13 mouse cellular contexts compared by ENCODE assay signal in genomic region chr8:87875852-87876251, GRCm38 (mm10).
A peak's percentile ranks its signal among the peaks of the same experiment; 100 is the strongest.
DNase-seq lines count a peak whose midpoint lies in the region; ATAC-seq and TF ChIP-seq lines count a peak whose summit lies in the region.
"Had no signal": no experiment of that assay in that cellular context is flagged by ENCODE, and none has a peak within 500 bp of the region (broad histone marks: within the 10 kb centered on the region; RNA-seq: fewer than 3 reads in every experiment).

No protein-coding gene starts in this region.

- H3K4me3 ChIP-seq in hindbrain, embryonic 10.5 days = no peak overlapping the region
- no peak overlapping the region for H3K4me3 ChIP-seq in hindbrain, embryonic 14.5 days (replicated peaks; ENCODE audit: low read length)
- H3K4me3 ChIP-seq in midbrain, embryonic 10.5 days = no peak overlapping the region
- H3K4me3 ChIP-seq in midbrain, embryonic 11.5 days (ENCODE audit: low read depth, low read length) = no peak overlapping the region
- H3K4me3 ChIP-seq in forebrain, embryonic 15.5 days = no peak overlapping the region
- H3K4me3 ChIP-seq in midbrain, postnatal 0 days (ENCODE audit: low read depth, low read length) = no peak overlapping the region
- no peak overlapping the region for H3K4me3 ChIP-seq in heart, embryonic 10.5 days
- H3K4me3 ChIP-seq: lung, embryonic 15.5 days; megakaryocyte, embryonic 14.5 days; stomach, embryonic 15.5 days had no signal

- peak; percentile 31; the same call in 1 of the 2 replicates for TF ChIP-seq CTCF in midbrain, postnatal 0 days (IDR thresholded peaks at IDR 0.05)

- no peaks in the 10 kb centered on the region for H3K27me3 ChIP-seq in hindbrain, embryonic 10.5 days (ENCODE audit: insufficient read depth, poor library complexity, severe bottlenecking)
- no peaks in the 10 kb centered on the region for H3K27me3 ChIP-seq in hindbrain, embryonic 14.5 days (ENCODE audit: control insufficient read depth, insufficient read depth, low read length)
- H3K27me3 ChIP-seq in midbrain, embryonic 10.5 days (ENCODE audit: low read depth, poor library complexity, severe bottlenecking) = no peaks in the 10 kb centered on the region
- H3K27me3 ChIP-seq in midbrain, embryonic 11.5 days (ENCODE audit: control insufficient read depth, insufficient read depth, low read length) = no peaks in the 10 kb centered on the region
- no peaks in the 10 kb centered on the region for H3K27me3 ChIP-seq in forebrain, embryonic 15.5 days
- no peaks in the 10 kb centered on the region for H3K27me3 ChIP-seq in midbrain, postnatal 0 days (ENCODE audit: insufficient read depth, low read length)
- H3K27me3 ChIP-seq in heart, embryonic 10.5 days (ENCODE audit: insufficient read depth, poor library complexity, severe bottlenecking) = no peaks in the 10 kb centered on the region; the same call in 1 of the 2 replicates
- H3K27me3 ChIP-seq: lung, embryonic 15.5 days; stomach, embryonic 15.5 days had no signal

- no peaks in the 10 kb centered on the region for H3K9me3 ChIP-seq in hindbrain, embryonic 10.5 days
- no peaks in the 10 kb centered on the region for H3K9me3 ChIP-seq in hindbrain, embryonic 14.5 days (ENCODE audit: control insufficient read depth, low read length)
- H3K9me3 ChIP-seq in midbrain, embryonic 10.5 days (replicated peaks) = no peaks in the 10 kb centered on the region
- H3K9me3 ChIP-seq in midbrain, embryonic 11.5 days (ENCODE audit: control insufficient read depth, low read length) = no peaks in the 10 kb centered on the region
- H3K9me3 ChIP-seq in forebrain, embryonic 15.5 days = no peaks in the 10 kb centered on the region
- H3K9me3 ChIP-seq in midbrain, postnatal 0 days (ENCODE audit: low read length) = no peaks in the 10 kb centered on the region
- no peaks in the 10 kb centered on the region for H3K9me3 ChIP-seq in heart, embryonic 10.5 days
- H3K9me3 ChIP-seq: lung, embryonic 15.5 days; megakaryocyte, embryonic 14.5 days; stomach, embryonic 15.5 days had no signal

- peaks cover 84% of the 10 kb centered on the region for H3K4me1 ChIP-seq in hindbrain, embryonic 10.5 days (replicated peaks)
- H3K4me1 ChIP-seq in hindbrain, embryonic 14.5 days (replicated peaks; ENCODE audit: control insufficient read depth, insufficient read depth, low read length) = peaks cover 44% of the 10 kb centered on the region
- H3K4me1 ChIP-seq in midbrain, embryonic 10.5 days = peaks cover 75% of the 10 kb centered on the region
- H3K4me1 ChIP-seq in midbrain, embryonic 11.5 days (ENCODE audit: control insufficient read depth, insufficient read depth, low read length) = peaks cover 32% of the 10 kb centered on the region
- H3K4me1 ChIP-seq in forebrain, embryonic 15.5 days = peaks cover 50% of the 10 kb centered on the region
- peaks cover 8% of the 10 kb centered on the region; the same call in 1 of the 2 replicates for H3K4me1 ChIP-seq in midbrain, postnatal 0 days (ENCODE audit: insufficient read depth, low read length)
- peaks cover 25% of the 10 kb centered on the region for H3K4me1 ChIP-seq in heart, embryonic 10.5 days
- H3K4me1 ChIP-seq: megakaryocyte, embryonic 14.5 days had no signal

- no peak for DNase-seq in hindbrain, embryonic 10.5 days (ENCODE audit: low spot score)
- DNase-seq in hindbrain, embryonic 14.5 days (ENCODE audit: low spot score) = no peak
- DNase-seq in midbrain, embryonic 10.5 days (ENCODE audit: low spot score) = no peak
- DNase-seq in midbrain, embryonic 11.5 days (ENCODE audit: low spot score, missing footprints) = no peak
- no peak for DNase-seq in midbrain, postnatal 0 days (ENCODE audit: low spot score)
- DNase-seq in heart, embryonic 10.5 days (ENCODE audit: low spot score) = no peak
- DNase-seq: retina, postnatal 1 day; thymus, postnatal 14 days had no signal

- no peak overlapping the region for H3K9ac ChIP-seq in hindbrain, embryonic 14.5 days
- no peak overlapping the region for H3K9ac ChIP-seq in midbrain, embryonic 11.5 days (ENCODE audit: low read length)
- no peak overlapping the region for H3K9ac ChIP-seq in forebrain, embryonic 15.5 days (replicated peaks)
- no peak overlapping the region for H3K9ac ChIP-seq in midbrain, postnatal 0 days (replicated peaks; ENCODE audit: low read length, poor library complexity, severe bottlenecking)
- H3K9ac ChIP-seq: lung, embryonic 15.5 days; stomach, embryonic 15.5 days had no signal

- H3K4me2 ChIP-seq in hindbrain, embryonic 14.5 days (replicated peaks) = no peak overlapping the region
- H3K4me2 ChIP-seq in midbrain, embryonic 11.5 days = no peak overlapping the region
- no peak overlapping the region for H3K4me2 ChIP-seq in forebrain, embryonic 15.5 days (replicated peaks)
- no peak overlapping the region for H3K4me2 ChIP-seq in midbrain, postnatal 0 days (ENCODE audit: low read depth, low read length, poor library complexity, severe bottlenecking)
- H3K4me2 ChIP-seq: lung, embryonic 15.5 days; stomach, embryonic 15.5 days had no signal

- no peak for ATAC-seq in hindbrain, embryonic 14.5 days (ENCODE audit: low FRiP score)
- ATAC-seq in midbrain, embryonic 11.5 days (ENCODE audit: low FRiP score) = no peak
- ATAC-seq in forebrain, embryonic 15.5 days (replicated peaks) = peak; percentile 6; the same call in 1 of the 2 replicates
- no peak for ATAC-seq in midbrain, postnatal 0 days (ENCODE audit: low FRiP score)
- no peak for ATAC-seq in megakaryocyte-erythroid progenitor cell, adult 5-6 weeks (replicated peaks; ENCODE audit: low FRiP score, low TSS enrichment, poor library complexity, severe bottlenecking)

- WGBS in hindbrain, embryonic 10.5 days = 80% methylated on average over 6 of the region's 6 CpGs
- 80% methylated on average over 6 of the region's 6 CpGs for WGBS in hindbrain, embryonic 14.5 days
- 82% methylated on average over 6 of the region's 6 CpGs for WGBS in midbrain, embryonic 10.5 days
- 80% methylated on average over 6 of the region's 6 CpGs for WGBS in midbrain, embryonic 11.5 days
- WGBS in forebrain, embryonic 15.5 days = 81% methylated on average over 6 of the region's 6 CpGs
- 82% methylated on average over 6 of the region's 6 CpGs for WGBS in midbrain, postnatal 0 days
- WGBS in heart, embryonic 10.5 days = 71% methylated on average over 6 of the region's 6 CpGs

- H3K27ac ChIP-seq in hindbrain, embryonic 10.5 days = 0 out of 2 replicates have a peak overlapping the region, but pooled peaks have one; percentile 46
- H3K27ac ChIP-seq in hindbrain, embryonic 14.5 days = no peak overlapping the region; the same call in 1 of the 2 replicates
- peak overlapping the region; percentile 57 for H3K27ac ChIP-seq in midbrain, embryonic 10.5 days (replicated peaks)
- no peak overlapping the region for H3K27ac ChIP-seq in midbrain, embryonic 11.5 days (ENCODE audit: low read depth, low read length)
- peak overlapping the region; percentile 28; the same call in 1 of the 2 replicates for H3K27ac ChIP-seq in forebrain, embryonic 15.5 days (replicated peaks)
- no peak overlapping the region for H3K27ac ChIP-seq in midbrain, postnatal 0 days (ENCODE audit: low read depth, low read length)
- H3K27ac ChIP-seq in heart, embryonic 10.5 days = no peak overlapping the region
- H3K27ac ChIP-seq: lung, embryonic 15.5 days; stomach, embryonic 15.5 days had no signal

- peaks cover 16% of the 10 kb centered on the region for H3K36me3 ChIP-seq in hindbrain, embryonic 10.5 days
- H3K36me3 ChIP-seq in hindbrain, embryonic 14.5 days (replicated peaks; ENCODE audit: control insufficient read depth, insufficient read depth) = 0 out of 2 replicates have a peak, but pooled peaks cover 2% of the 10 kb centered on the region
- H3K36me3 ChIP-seq in midbrain, embryonic 10.5 days = peaks cover 16% of the 10 kb centered on the region; the same call in 1 of the 2 replicates
- H3K36me3 ChIP-seq in midbrain, embryonic 11.5 days (ENCODE audit: control insufficient read depth, insufficient read depth, low read length) = no peaks in the 10 kb centered on the region
- no peaks in the 10 kb centered on the region for H3K36me3 ChIP-seq in forebrain, embryonic 15.5 days
- H3K36me3 ChIP-seq in midbrain, postnatal 0 days (ENCODE audit: insufficient read depth, low read length) = no peaks in the 10 kb centered on the region
- H3K36me3 ChIP-seq in heart, embryonic 10.5 days = no peaks in the 10 kb centered on the region
- H3K36me3 ChIP-seq: lung, embryonic 15.5 days; stomach, embryonic 15.5 days had no signal

Comparison
In these comparisons a context has a peak if more than half of its experiments do, and no peak if none do; other contexts are left out.
1. H3K27ac ChIP-seq: peak in hindbrain, embryonic 10.5 days (single experiment), midbrain, embryonic 10.5 days (single experiment) and forebrain, embryonic 15.5 days (single experiment); none in hindbrain, embryonic 14.5 days (single experiment), midbrain, embryonic 11.5 days (single experiment), midbrain, postnatal 0 days (single experiment) and heart, embryonic 10.5 days (single experiment).